In genomic region chr10:121750175-121750574, GRCm38 (mm10) we compare ENCODE assay signal across 12 mouse cellular contexts. TPM values are rescaled to one million over a fixed set of nuclear protein-coding genes. Genes with fewer than 3 reads are reported as not detected.
DNase-seq lines count a peak whose midpoint lies in the region; ATAC-seq lines count a peak whose summit lies in the region.
"Had no signal": no experiment of that assay in that cellular context is flagged by ENCODE, and none has a peak within 500 bp of the region (broad histone marks: within the 10 kb centered on the region; RNA-seq: fewer than 3 reads in every experiment).

No protein-coding gene starts in this region.

- intact Hi-C loops in left cerebral cortex, postnatal 36 days (cut with DNase I) = no loop called here

- H3K4me3 ChIP-seq in limb, embryonic 10.5 days = no peak overlapping the region
- H3K4me3 ChIP-seq: heart, embryonic 13.5 days; limb, embryonic 12.5 days had no signal

- no peaks in the 10 kb centered on the region for H3K9me3 ChIP-seq in limb, embryonic 10.5 days (replicated peaks)
- H3K9me3 ChIP-seq: heart, embryonic 13.5 days; limb, embryonic 12.5 days had no signal

- WGBS in limb, embryonic 10.5 days = 94% methylated on average over 12 of the region's 12 CpGs

- peaks cover 38% of the 10 kb centered on the region for H3K36me3 ChIP-seq in limb, embryonic 10.5 days

- H3K27me3 ChIP-seq in limb, embryonic 10.5 days (ENCODE audit: low read depth, poor library complexity, severe bottlenecking) = no peaks in the 10 kb centered on the region
- H3K27me3 ChIP-seq: heart, embryonic 13.5 days; limb, embryonic 12.5 days had no signal

- H3K4me1 ChIP-seq in limb, embryonic 10.5 days = no peaks in the 10 kb centered on the region
- H3K4me1 ChIP-seq: heart, embryonic 13.5 days; limb, embryonic 12.5 days had no signal

- no peak for DNase-seq in frontal cortex, postnatal 10 days (ENCODE audit: low spot score in 2 of 2)
- peak; percentile 28 to 88 for DNase-seq in frontal cortex, adult 2 months (ENCODE audit: extremely low spot score in 1 of 2, low spot score in 1 of 2)
- DNase-seq in left cerebral cortex, postnatal 36 days (ENCODE audit: low spot score in 2 of 2) = peak; percentile 57 to 72
- DNase-seq in right cerebral cortex, postnatal 14 days = peak; percentile 49
- no peak for DNase-seq in embryo, embryonic 11 days
- DNase-seq in T-cell, adult 2 months (ENCODE audit: low spot score) = no peak
- no peak for DNase-seq in limb, embryonic 10.5 days (ENCODE audit: low spot score)
- DNase-seq: cerebellum, postnatal 25 days had no signal

- ATAC-seq in frontal cortex, adult (ENCODE audit: low TSS enrichment) = peak; percentile 96
- ATAC-seq: intestine, postnatal 0 days had no signal

- no peak overlapping the region for H3K27ac ChIP-seq in limb, embryonic 10.5 days
- H3K27ac ChIP-seq: heart, embryonic 13.5 days; limb, embryonic 12.5 days had no signal

RNA-seq across cellular contexts. Expression of gene BC048403, which starts 10.4 kb away (rescaled TPM):
- polyA plus RNA-seq in frontal cortex, adult 2 months (2012; rRNA removed) = 6.5 and 7.2 TPM in 2 replicates
- 10 to 100 TPM; 10.7 to 11.7 TPM for total RNA-seq in left cerebral cortex, postnatal 36 days (2021)
- 2.8 and 2.9 TPM in 2 replicates for polyA plus RNA-seq in limb, embryonic 10.5 days (2016; fragmentation: Nextera tagmentation; extraction: Ambion mirVana)

Comparison
In these comparisons a context has a peak if more than half of its experiments do, and no peak if none do; other contexts are left out.
1. DNase-seq: peak in frontal cortex, adult 2 months (2 of 2), left cerebral cortex, postnatal 36 days (2 of 2) and right cerebral cortex, postnatal 14 days (single experiment); none in frontal cortex, postnatal 10 days (0 of 2), embryo, embryonic 11 days (single experiment), T-cell, adult 2 months (single experiment) and limb, embryonic 10.5 days (single experiment).